Mouse (Mus musculus) cerebellum, adult 18-20 months (tissue): Measurements from ENCODE around the gene Selenow.

Experiments
- DNase-seq, 2 experiments: peaks; one replicate each; pipeline ENCODE4 v3.0.0; 2021

Selenow gene

DNA sequence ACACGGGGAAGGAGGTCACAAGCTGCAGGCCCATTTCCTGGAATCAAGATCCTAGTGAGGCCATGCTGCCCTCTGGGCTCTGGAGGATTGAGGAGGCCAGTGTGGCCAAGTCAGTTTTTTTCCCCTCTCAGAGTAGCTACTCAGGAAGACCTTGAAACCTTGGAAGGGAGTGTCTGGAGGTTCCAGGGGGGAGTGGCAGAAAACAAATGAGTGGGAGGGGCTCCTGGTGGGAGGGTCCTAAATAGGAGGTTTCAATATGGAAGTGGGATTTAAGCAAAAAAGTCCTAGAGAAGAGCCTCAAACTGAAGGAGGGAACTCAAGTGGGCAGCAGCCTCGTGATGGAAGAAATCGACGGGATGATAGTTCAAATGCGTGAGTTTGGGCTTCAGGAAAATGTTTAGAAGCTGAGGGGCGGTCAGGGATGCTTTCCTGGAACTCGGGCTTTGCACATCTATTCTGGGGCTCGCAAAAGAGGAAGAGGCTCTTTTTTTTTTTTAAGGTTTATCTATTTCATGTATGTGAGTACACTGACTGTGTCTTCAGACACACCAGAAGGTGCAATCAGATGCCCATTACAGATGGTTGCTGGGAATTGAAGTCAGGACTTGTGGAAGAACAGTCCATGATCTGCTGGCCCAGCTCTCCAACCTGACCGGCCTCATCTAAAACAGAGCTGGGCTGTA is 20.7 kb downstream of the Selenow start:
- no peak for DNase-seq

DNA sequence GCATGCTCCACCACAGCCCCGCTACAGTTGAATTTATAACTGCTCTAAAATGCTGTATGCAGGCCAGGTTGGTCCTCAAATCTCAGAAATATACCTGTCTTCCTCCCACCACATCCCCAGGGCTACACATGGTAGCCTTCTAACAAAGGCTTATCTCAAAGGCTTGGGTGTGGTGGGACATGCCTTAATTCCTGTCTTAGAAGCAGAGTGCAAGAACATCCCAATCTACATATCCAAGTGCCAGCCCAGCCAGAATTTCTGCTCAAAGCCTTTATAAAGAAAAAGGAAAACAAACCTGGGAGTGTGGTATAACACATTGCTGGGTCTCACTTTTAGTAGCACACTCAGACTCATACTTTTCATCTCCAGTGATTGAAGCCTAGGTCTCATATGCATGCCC is 28.0 kb downstream of the Selenow start:
- DNase-seq, result no peak

GRCm38 (mm10) chr7:15884127-15884526 is 38.1 kb downstream of the Selenow start:
- DNase-seq, result no peak

- no peak for DNase-seq
Observed at GRCm38 (mm10) chr7:15882317-15882716, 39.9 kb downstream of the Selenow start, which contains the start of gene Crxos. Gene Crxos, plus strand, starts transcription at chr7:15882617.

DNA sequence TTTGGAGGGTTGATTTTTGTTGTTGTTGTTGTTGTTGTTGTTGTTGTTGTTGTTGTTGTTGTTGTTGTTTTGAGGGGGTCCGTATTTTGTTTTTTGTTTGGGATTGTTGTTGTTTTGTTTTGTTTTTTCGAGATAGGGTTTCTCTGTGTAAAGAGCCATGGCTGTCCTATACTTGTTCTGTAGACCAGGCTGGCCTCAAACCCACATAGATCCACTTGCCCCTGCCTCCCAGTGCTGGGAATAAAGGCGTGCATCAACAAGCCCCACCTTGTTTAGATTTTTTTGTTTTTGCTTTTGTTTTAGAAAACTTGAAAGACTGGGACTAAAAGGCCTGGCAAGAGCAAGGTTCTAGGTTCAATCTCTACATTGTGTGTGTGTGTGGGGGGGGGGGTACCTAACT is 40.4 kb downstream of the Selenow start:
- DNase-seq, result no peak

DNA sequence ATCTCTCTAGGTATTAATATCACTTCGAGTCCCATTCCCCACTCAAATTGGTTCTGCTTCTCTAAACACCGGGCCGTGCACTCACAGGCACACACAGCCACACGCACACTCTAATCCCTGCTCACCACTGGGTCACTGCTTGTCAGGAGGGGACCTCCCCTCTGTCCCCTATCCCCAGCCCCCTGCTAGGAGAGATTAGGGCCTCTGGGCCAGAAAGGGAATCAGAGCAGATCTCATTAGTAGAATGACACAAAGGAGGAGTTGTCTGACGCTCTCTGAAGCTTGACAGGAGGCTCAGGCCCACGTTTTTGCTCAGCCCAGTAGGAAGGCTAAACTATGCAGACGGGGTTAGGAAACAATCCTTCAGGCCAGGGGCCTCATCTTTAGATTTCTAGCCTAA is 40.8 kb downstream of the Selenow start:
- DNase-seq, result no peak

- no peak for DNase-seq
Observed at GRCm38 (mm10) chr7:15879756-15880155, 42.4 kb downstream of the Selenow start, which contains the start of gene Crx. Gene Crx, minus strand, starts transcription at chr7:15879968.
